Mouse (Mus musculus) liver, adult 2 months (tissue): Measurements from ENCODE around the gene Acsf2.

Experiments
- CTCF ChIP-seq: fragments of 200-500 bp; IDR thresholded peaks from 2 replicates; pipeline ENCODE4 v1.5.1; 2011; ENCODE audit warnings: low read depth, low read length, control low read depth
- POLR2A ChIP-seq: fragments of 200-500 bp; IDR thresholded peaks from 2 replicates; pipeline ENCODE4 v1.6.1; 2011; ENCODE audit warnings: low read length, control low read depth; ENCODE audit not compliant: insufficient read depth; ENCODE audit errors: extremely low read depth

- TF ChIP-seq CTCF = no peak
- no peak for TF ChIP-seq POLR2A
Observed at GRCm38 (mm10) chr11:94533171-94533570, 68.5 kb downstream of the Acsf2 start.
